Mouse (Mus musculus): ENCODE results near the gene Wipf1. TPM values are rescaled to one million over a fixed set of nuclear protein-coding genes. Genes with fewer than 3 reads are reported as not detected.
"Not testable (repeated sequence)": the region's sequence is repeated elsewhere in the genome, so short reads cannot be mapped to it uniquely, and the experiment has no call there.

Gene Wipf1
- polyA plus RNA-seq, 1 experiment, result 47.3 TPM

DNA sequence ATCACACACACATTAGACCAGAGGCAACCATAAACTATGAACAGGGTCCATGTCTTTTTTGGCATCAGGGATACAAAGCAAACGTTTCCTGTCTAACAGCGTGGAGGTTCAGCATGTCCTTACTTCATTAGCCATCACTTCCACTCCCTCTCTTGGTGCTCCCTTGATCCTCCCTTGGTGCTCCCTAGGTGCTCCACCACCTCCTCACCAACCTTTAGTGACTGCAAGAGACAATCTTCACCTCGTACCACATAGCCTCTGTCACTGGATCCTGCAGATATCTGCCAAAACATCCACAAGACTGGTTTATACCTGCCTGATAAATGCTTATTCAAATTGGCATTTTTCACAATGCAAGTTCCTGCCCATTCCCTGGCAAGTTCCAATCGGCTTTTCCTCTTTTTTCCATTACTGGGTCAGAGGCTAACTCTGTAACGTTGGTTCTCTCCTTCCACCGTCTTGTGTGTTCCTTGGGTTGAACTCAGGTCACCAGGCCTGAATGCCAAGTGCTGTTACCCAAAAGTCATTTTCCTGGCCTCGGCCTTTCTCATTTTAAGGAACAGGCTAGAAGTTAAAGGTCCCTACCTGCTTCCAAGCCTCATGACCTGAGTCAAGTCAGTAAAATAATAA, 18.7 kb downstream of the Wipf1 start:
- H3K4me1 ChIP-seq (ENCODE audit: control insufficient read depth, insufficient read depth, low read length), result peaks cover 1% of the 10 kb centered on the region; the same call in 1 of the 2 replicates
- no peak overlapping the region for H3K4me3 ChIP-seq (replicated peaks; ENCODE audit: control insufficient read depth, low read depth, low read length)
- TF ChIP-seq CTCF (IDR thresholded peaks at IDR 0.05; ENCODE audit: control insufficient read depth, insufficient read depth, low read length) (no peak), POLR2A (IDR thresholded peaks at IDR 0.05; ENCODE audit: borderline replicate concordance, control insufficient read depth, low read depth, low read length) (no peak)
- 76% methylated on average over 7 of the region's 7 CpGs for WGBS
- H3K27ac ChIP-seq (ENCODE audit: control insufficient read depth, insufficient read depth, low read depth, low read length, poor library complexity), result no peak overlapping the region

DNA sequence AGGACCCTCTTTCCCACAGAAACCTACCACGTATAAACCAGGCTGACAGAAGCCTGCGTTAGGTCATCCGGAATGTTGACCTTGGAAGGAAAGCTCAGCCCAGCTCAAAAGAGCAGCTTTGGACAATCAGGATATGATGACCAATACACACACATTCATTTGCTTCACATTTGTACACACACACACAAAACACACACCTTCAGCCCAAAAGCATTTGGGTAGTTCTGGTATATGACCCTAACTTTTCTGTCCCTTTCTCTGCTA, 19.6 kb downstream of the Wipf1 start:
- no peak for TF ChIP-seq CTCF (IDR thresholded peaks at IDR 0.05; ENCODE audit: control insufficient read depth, insufficient read depth, low read length)
- TF ChIP-seq POLR2A (IDR thresholded peaks at IDR 0.05; ENCODE audit: borderline replicate concordance, control insufficient read depth, low read depth, low read length), result no peak
- WGBS, result 77% methylated on average over 3 of the region's 3 CpGs
- H3K4me1 ChIP-seq (ENCODE audit: control insufficient read depth, insufficient read depth, low read length), result peaks cover 1% of the 10 kb centered on the region; the same call in 1 of the 2 replicates
- no peak overlapping the region for H3K4me3 ChIP-seq (replicated peaks; ENCODE audit: control insufficient read depth, low read depth, low read length)
- no peak overlapping the region for H3K27ac ChIP-seq (ENCODE audit: control insufficient read depth, insufficient read depth, low read depth, low read length, poor library complexity)

DNA sequence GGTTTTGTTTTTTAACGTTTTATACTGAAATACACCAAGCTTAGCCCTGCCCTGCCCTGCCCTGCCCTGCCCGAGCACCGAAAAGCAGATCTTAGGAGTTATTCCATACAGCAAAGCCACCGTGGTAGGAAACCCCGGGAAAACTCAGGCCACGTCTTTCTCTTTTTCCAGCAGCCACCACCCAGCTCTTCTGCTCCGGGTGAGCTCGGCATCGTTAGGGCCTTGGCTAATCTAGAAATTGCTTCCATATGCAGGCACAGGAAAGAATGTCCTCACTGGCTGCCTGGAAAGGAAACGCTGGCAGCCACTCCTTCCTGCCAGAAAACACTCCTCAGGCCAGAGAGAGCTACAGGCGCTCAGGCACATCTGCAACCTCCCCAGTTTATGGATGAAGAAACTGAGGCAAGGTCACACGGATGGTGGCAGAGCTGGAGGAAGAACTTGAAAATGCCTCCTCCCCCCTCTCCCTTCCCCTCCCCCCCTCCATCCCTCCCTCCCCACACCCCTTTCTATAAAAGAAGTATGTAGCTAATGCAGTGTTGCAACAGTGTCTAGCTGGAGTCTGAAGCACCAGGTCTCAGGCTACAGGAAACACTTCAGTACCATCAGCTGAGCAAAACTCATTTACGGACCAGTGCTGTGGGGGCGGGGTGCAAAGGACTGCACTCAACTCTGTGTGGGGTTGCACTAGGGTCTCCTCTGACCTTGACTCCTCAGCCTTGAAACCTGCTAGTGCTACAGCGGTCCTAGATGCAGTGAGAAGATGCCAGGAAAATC, 20.1 kb downstream of the Wipf1 start:
- Histone ChIP-seq H3K4me1 (ENCODE audit: control insufficient read depth, insufficient read depth, low read length) (peaks cover 1% of the 10 kb centered on the region; the same call in 1 of the 2 replicates), H3K4me3 (replicated peaks; ENCODE audit: control insufficient read depth, low read depth, low read length) (no peak overlapping the region)
- 18% methylated on average over 15 of the region's 15 CpGs for WGBS

DNA sequence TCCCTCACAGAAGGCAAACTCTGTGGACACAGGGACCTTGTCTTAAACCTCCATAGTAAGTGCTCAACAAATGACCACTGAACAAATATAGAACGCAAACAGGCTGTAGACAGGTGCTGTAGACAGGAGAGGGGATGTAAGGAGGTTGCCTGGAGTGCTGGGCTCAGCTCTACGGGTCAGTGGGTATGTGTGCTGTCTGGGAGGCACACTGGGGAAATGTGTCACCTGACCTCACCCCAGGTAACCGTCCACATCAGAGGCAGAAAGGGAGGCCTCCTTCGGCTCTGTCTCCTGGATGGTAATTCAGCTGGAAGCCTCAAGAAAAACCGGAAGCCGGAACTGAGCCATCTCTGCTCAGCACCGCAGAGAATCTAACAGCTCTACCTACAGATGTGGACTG, 21.6 kb downstream of the Wipf1 start:
- WGBS, result 78% methylated on average over 7 of the region's 7 CpGs
- Histone ChIP-seq H3K4me1 (ENCODE audit: control insufficient read depth, insufficient read depth, low read length) (peaks cover 2% of the 10 kb centered on the region; the same call in 1 of the 2 replicates), H3K27ac (ENCODE audit: control insufficient read depth, insufficient read depth, low read depth, low read length, poor library complexity) (no peak overlapping the region), H3K4me3 (replicated peaks; ENCODE audit: control insufficient read depth, low read depth, low read length) (no peak overlapping the region)
- no peak for TF ChIP-seq CTCF (IDR thresholded peaks at IDR 0.05; ENCODE audit: control insufficient read depth, insufficient read depth, low read length)
- no peak for TF ChIP-seq POLR2A (IDR thresholded peaks at IDR 0.05; ENCODE audit: borderline replicate concordance, control insufficient read depth, low read depth, low read length)

More for the DNA sequence above, 20.1 kb downstream of the Wipf1 start:
- TF ChIP-seq POLR2A (IDR thresholded peaks at IDR 0.05; ENCODE audit: borderline replicate concordance, control insufficient read depth, low read depth, low read length) (no peak), CTCF (IDR thresholded peaks at IDR 0.05; ENCODE audit: control insufficient read depth, insufficient read depth, low read length) (no peak)
- peak overlapping the region; percentile 30; the same call in 1 of the 2 replicates for H3K27ac ChIP-seq (ENCODE audit: control insufficient read depth, insufficient read depth, low read depth, low read length, poor library complexity)

DNA sequence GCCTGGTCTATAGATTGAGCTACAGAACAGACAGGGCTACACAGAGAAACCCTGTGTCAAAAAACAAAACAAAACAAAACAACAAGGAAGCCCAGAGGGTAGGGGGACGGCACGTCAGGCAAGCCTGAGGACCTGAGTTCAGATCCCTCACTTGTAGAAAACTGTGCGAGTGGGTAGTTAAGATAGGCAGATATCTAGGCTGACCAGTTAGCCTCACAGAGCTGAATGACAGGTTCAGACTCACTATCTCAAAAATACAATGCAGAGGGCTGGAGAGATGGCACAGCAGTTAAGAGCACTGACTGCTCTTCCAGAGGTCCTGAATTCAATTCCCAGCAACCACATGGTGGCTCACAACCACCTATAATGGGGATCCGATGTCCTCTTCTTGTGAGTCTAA, 23.2 kb downstream of the Wipf1 start:
- H3K4me3 ChIP-seq (replicated peaks; ENCODE audit: control insufficient read depth, low read depth, low read length); H3K4me1 ChIP-seq (ENCODE audit: control insufficient read depth, insufficient read depth, low read length); H3K27ac ChIP-seq (ENCODE audit: control insufficient read depth, insufficient read depth, low read depth, low read length, poor library complexity): not testable (repeated sequence)
- 72% methylated on average over 4 of the region's 4 CpGs for WGBS

DNA sequence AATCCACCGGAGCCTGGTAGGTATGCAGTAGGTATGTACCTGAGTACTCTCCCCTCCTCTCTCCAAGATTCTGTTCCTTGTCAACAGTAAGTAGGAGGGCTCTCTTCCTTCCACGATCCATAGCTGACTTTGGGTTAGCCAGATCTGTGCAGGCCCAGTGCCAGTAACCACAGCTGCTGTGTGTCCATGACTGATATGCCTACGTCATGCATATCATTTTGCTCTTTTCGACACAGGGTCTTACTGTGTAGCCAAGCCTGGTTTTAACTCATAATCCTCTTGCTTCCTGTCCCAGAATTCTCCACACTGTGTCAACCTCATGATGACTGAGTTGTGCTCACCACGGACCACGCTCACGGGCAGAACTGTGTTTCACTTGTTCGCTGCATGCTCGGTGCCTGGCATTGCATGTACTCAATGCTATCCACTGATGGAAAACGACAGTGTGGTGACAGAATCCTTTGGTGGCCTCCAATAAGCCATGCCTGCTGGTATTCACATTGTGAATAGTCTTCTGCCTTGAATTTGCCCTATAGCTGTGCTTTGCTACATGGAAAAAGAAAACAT, 26.6 kb downstream of the Wipf1 start:
- Histone ChIP-seq H3K4me3 (replicated peaks; ENCODE audit: control insufficient read depth, low read depth, low read length) (no peak overlapping the region), H3K4me1 (ENCODE audit: control insufficient read depth, insufficient read depth, low read length) (peaks cover 2% of the 10 kb centered on the region; the same call in 1 of the 2 replicates), H3K27ac (ENCODE audit: control insufficient read depth, insufficient read depth, low read depth, low read length, poor library complexity) (no peak overlapping the region)
- 26% methylated on average over 10 of the region's 10 CpGs for WGBS
- TF ChIP-seq CTCF (IDR thresholded peaks at IDR 0.05; ENCODE audit: control insufficient read depth, insufficient read depth, low read length), result no peak
- TF ChIP-seq POLR2A (IDR thresholded peaks at IDR 0.05; ENCODE audit: borderline replicate concordance, control insufficient read depth, low read depth, low read length), result no peak

DNA sequence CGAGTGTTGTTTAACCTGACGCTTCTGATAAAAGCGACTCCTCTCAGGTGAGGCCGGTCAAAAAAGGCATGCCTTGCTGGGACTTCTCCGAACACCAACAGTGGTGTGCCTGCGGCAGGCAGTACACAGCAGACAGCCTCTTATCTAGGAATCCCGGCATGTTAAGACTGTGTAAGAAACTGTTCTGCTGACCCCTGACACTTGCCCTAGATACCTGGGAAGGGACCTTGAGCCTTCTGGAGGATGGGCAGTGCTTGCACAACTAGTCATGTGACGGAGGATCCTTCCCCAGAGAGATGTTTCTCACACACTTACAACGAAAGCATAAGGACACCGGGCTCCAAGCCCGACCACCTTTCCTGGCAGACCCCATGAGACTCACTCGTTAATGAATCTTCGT, 28.7 kb downstream of the Wipf1 start:
- H3K4me3 ChIP-seq (replicated peaks; ENCODE audit: control insufficient read depth, low read depth, low read length), result no peak overlapping the region
- H3K4me1 ChIP-seq (ENCODE audit: control insufficient read depth, insufficient read depth, low read length), result peaks cover 2% of the 10 kb centered on the region; the same call in 1 of the 2 replicates
- H3K27ac ChIP-seq (ENCODE audit: control insufficient read depth, insufficient read depth, low read depth, low read length, poor library complexity), result no peak overlapping the region
- TF ChIP-seq CTCF (IDR thresholded peaks at IDR 0.05; ENCODE audit: control insufficient read depth, insufficient read depth, low read length) (no peak), POLR2A (IDR thresholded peaks at IDR 0.05; ENCODE audit: borderline replicate concordance, control insufficient read depth, low read depth, low read length) (no peak)
- WGBS, result 81% methylated on average over 13 of the region's 13 CpGs

DNA sequence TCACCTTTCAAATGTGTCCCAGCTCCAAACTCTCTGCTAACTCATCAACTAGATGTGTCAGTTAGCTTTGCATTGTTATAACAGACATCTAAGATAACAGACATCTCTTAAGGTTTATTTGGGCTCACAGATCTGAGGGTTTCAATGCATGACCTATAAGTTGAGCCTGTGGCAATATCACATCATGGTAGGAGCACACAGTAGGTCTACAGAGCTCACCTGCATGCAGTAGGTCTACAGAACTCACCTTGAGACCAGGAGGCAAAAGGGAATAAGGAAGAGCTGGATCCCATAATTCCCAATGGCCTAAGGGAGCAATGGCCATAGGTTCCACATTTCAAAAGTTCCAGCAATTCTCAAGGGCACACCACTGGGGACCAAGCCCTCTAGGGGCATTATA, 31.2 kb downstream of the Wipf1 start:
- Histone ChIP-seq H3K4me3 (replicated peaks; ENCODE audit: control insufficient read depth, low read depth, low read length) (no peak overlapping the region), H3K4me1 (ENCODE audit: control insufficient read depth, insufficient read depth, low read length) (peaks cover 2% of the 10 kb centered on the region; the same call in 1 of the 2 replicates), H3K27ac (ENCODE audit: control insufficient read depth, insufficient read depth, low read depth, low read length, poor library complexity) (no peak overlapping the region)
- TF ChIP-seq POLR2A (IDR thresholded peaks at IDR 0.05; ENCODE audit: borderline replicate concordance, control insufficient read depth, low read depth, low read length), result no peak
- TF ChIP-seq CTCF (IDR thresholded peaks at IDR 0.05; ENCODE audit: control insufficient read depth, insufficient read depth, low read length), result no peak
